Comparison of ENCODE assay signal across 8 mouse cellular contexts in the genomic region with DNA sequence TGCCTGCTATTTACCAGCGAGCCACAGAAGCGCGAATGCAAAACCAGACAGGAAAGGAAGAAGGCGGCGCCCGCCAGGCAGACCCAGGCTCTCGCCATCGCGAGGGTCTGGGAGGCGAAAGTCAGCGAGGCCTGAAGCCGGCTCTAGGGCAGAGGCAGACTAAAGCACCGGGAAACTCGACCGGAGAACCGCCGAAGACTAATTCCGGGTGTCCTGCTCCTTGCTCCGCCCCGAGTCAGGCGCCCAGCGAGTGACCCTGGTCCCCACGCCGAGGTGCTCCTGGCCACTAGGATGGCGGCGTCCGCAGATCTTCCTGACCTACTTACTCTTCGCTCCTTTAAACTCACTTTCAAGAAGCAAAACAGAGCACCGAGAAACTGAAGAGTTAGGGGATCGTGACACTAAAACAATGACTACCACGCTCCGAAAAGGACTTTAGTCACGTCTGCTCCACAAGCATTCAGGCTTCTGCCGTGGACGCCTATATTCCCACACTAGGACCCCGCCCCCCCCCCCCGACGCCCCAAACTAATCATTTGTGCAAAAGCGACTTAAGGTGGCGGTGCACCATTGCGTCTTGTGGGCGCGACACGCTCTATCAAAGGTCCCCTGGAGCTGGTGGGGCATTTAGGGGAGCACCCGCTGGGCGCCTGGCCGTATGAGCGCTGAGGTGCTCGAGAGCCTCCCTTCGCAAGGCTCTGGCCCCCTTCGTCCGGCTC. TPM values are rescaled to one million over a fixed set of nuclear protein-coding genes. Genes with fewer than 3 reads are reported as not detected.
A peak's percentile ranks its signal among the peaks of the same experiment; 100 is the strongest.
DNase-seq lines count a peak whose midpoint lies in the region; ATAC-seq lines count a peak whose summit lies in the region.

Gene Nhlrc3 (minus strand): TSS at position 287 of the 719 bp plus-strand sequence.
Gene Proser1 (plus strand): TSS at position 621 of the 719 bp plus-strand sequence.

- H3K9me3 ChIP-seq in heart, embryonic 13.5 days, result no peaks in the 10 kb centered on the region
- H3K9me3 ChIP-seq in liver, embryonic 12.5 days (replicated peaks), result no peaks in the 10 kb centered on the region
- H3K9me3 ChIP-seq in stomach, embryonic 15.5 days, result no peaks in the 10 kb centered on the region

- H3K9ac ChIP-seq in heart, embryonic 13.5 days, result peak within 1 kb of the TSS; percentile 97
- peak within 1 kb of the TSS; percentile 88 for H3K9ac ChIP-seq in liver, embryonic 12.5 days
- peak within 1 kb of the TSS; percentile 86 for H3K9ac ChIP-seq in stomach, embryonic 15.5 days

- H3K36me3 ChIP-seq in heart, embryonic 13.5 days, result peaks cover 28% of the 10 kb centered on the region
- H3K36me3 ChIP-seq in liver, embryonic 12.5 days, result peaks cover 33% of the 10 kb centered on the region
- H3K36me3 ChIP-seq in stomach, embryonic 15.5 days, result 0 out of 2 replicates have a peak, but pooled peaks cover 12% of the 10 kb centered on the region

- peak within 1 kb of the TSS; percentile 74 for H3K27ac ChIP-seq in heart, embryonic 13.5 days (replicated peaks)
- peak within 1 kb of the TSS; percentile 86 for H3K27ac ChIP-seq in liver, embryonic 12.5 days
- H3K27ac ChIP-seq in stomach, embryonic 15.5 days, result peak within 1 kb of the TSS; percentile 89

- DNase-seq in CD4-positive helper T cell, adult 2 months (ENCODE audit: low read depth, low spot score), result peak; percentile 96
- DNase-seq in brain, embryonic 18.5 days (ENCODE audit: low read depth, low spot score), result peak; percentile 95
- DNase-seq in kidney, postnatal 10 days, result peak; percentile 98
- peak; percentile 92 to 94 for DNase-seq in natural killer cell, adult 2 months (ENCODE audit: low spot score in 2 of 2)

- peaks cover 58% of the 10 kb centered on the region for H3K4me1 ChIP-seq in heart, embryonic 13.5 days
- H3K4me1 ChIP-seq in liver, embryonic 12.5 days, result peaks cover 46% of the 10 kb centered on the region
- peaks cover 18% of the 10 kb centered on the region for H3K4me1 ChIP-seq in stomach, embryonic 15.5 days

- H3K4me3 ChIP-seq in heart, embryonic 13.5 days, result peak within 1 kb of the TSS; percentile 73
- H3K4me3 ChIP-seq in liver, embryonic 12.5 days, result peak within 1 kb of the TSS; percentile 97
- peak within 1 kb of the TSS; percentile 94 for H3K4me3 ChIP-seq in stomach, embryonic 15.5 days (replicated peaks)

- ATAC-seq in erythroid progenitor cell, adult 5-6 weeks (replicated peaks; ENCODE audit: low FRiP score, poor library complexity, severe bottlenecking), result peak; percentile 86
- peak; percentile 96 for ATAC-seq in heart, embryonic 13.5 days (ENCODE audit: extremely low read depth, insufficient number of reproducible peaks, low FRiP score, low TSS enrichment)
- ATAC-seq in liver, embryonic 12.5 days, result peak; percentile 92
- ATAC-seq in stomach, embryonic 15.5 days (ENCODE audit: insufficient read depth, low FRiP score, low read depth), result peak; percentile 98

- WGBS in heart, embryonic 13.5 days, result under 1% methylated on average over 52 of the region's 52 CpGs
- WGBS in liver, embryonic 12.5 days (ENCODE audit: insufficient replicate concordance), result under 1% methylated on average over 52 of the region's 52 CpGs
- under 1% methylated on average over 52 of the region's 52 CpGs for WGBS in stomach, embryonic 15.5 days

- peak within 1 kb of the TSS; percentile 93 for H3K4me2 ChIP-seq in heart, embryonic 13.5 days
- H3K4me2 ChIP-seq in liver, embryonic 12.5 days, result peak within 1 kb of the TSS; percentile 79
- H3K4me2 ChIP-seq in stomach, embryonic 15.5 days, result peak within 1 kb of the TSS; percentile 70

- no peaks in the 10 kb centered on the region for H3K27me3 ChIP-seq in heart, embryonic 13.5 days (replicated peaks)
- no peaks in the 10 kb centered on the region for H3K27me3 ChIP-seq in liver, embryonic 12.5 days (replicated peaks)
- H3K27me3 ChIP-seq in stomach, embryonic 15.5 days (replicated peaks), result no peaks in the 10 kb centered on the region

RNA-seq across cellular contexts. Expression of gene Nhlrc3, which starts in this region (rescaled TPM):
- total RNA-seq in erythroid progenitor cell, adult 5-6 weeks (2015; ENCODE audit: low replicate concordance), result 2.5 TPM in 2 replicates
- 7.1 and 7.5 TPM in 2 replicates for total RNA-seq in erythroid progenitor cell, adult 5-6 weeks (2017; ENCODE audit: low replicate concordance)
- polyA plus RNA-seq in heart, embryonic 13.5 days (2015; fragmentation: Nextera tagmentation; extraction: Ambion mirVana), result 6.2 and 6.5 TPM in 2 replicates
- 5.9 TPM in 2 replicates for polyA plus RNA-seq in liver, embryonic 12.5 days (2016; fragmentation: Nextera tagmentation; extraction: Ambion mirVana)
- polyA plus RNA-seq in stomach, embryonic 15.5 days (2015; fragmentation: Nextera tagmentation; extraction: Ambion mirVana), result 10.8 and 11.2 TPM in 2 replicates

RNA-seq across cellular contexts. Expression of gene Proser1, which starts in this region (rescaled TPM):
- total RNA-seq in erythroid progenitor cell, adult 5-6 weeks (2015; ENCODE audit: low replicate concordance), result 8.6 and 10.1 TPM in 2 replicates
- 5.6 and 9.7 TPM in 2 replicates for total RNA-seq in erythroid progenitor cell, adult 5-6 weeks (2017; ENCODE audit: low replicate concordance)
- 11.7 and 12.7 TPM in 2 replicates for polyA plus RNA-seq in heart, embryonic 13.5 days (2015; fragmentation: Nextera tagmentation; extraction: Ambion mirVana)
- polyA plus RNA-seq in liver, embryonic 12.5 days (2016; fragmentation: Nextera tagmentation; extraction: Ambion mirVana), result 7.7 and 8.8 TPM in 2 replicates
- 17.4 and 18.2 TPM in 2 replicates for polyA plus RNA-seq in stomach, embryonic 15.5 days (2015; fragmentation: Nextera tagmentation; extraction: Ambion mirVana)

Comparison
In these comparisons a context has a peak if more than half of its experiments do, and no peak if none do; other contexts are left out.
1. Peak in every context shown above with its lines: DNase-seq, ATAC-seq, H3K4me3 ChIP-seq and H3K27ac ChIP-seq.